Mouse (Mus musculus): ENCODE measurements around the gene Urah. TPM values are rescaled to one million over a fixed set of nuclear protein-coding genes. Genes with fewer than 3 reads are reported as not detected.

Urah gene
- total RNA-seq, 2 experiments from 2014 or later = not detected

DNA sequence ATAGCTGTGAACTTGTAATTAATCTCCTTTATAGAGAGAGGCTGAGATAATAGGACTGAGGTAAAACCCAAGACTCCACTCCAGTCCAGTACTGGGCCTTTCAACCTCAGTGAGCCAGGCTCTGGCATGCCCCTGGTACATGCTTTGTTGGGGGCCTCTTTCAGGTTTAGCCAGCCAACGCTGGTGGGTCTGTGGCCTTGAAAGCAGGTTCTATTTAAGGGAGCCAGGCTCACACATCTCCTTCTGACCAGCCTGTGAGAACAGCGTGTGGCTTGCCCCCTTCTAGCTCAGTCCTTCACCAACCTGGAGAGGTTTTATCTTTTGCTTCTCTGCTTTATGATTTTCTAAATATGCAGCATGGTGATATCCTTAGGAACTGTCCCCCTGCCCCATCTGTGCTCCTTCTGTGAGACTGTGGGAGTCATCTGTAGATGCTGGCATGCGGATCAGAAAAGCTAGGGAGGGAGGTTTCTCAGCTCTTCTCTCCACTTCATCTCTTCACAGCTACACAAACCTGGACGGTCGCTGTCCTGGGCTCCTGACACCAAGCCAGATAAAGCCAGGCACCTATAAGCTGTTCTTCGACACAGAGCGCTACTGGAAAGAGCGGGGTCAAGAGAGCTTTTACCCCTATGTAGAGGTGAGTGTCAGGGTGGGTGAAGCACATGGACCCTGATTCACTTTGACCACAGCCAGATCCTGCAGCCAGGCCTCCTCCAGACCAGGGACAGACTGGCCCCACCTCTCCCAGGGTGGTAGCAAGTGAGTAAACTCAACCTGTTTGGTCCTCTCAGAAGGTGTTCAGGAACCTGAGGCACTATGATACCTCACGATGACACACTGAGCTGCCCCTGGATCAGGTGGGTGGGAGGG lies 1.7 kb downstream of the Urah start:
- no peak for ATAC-seq (replicated peaks; ENCODE audit: poor library complexity, severe bottlenecking)

DNA sequence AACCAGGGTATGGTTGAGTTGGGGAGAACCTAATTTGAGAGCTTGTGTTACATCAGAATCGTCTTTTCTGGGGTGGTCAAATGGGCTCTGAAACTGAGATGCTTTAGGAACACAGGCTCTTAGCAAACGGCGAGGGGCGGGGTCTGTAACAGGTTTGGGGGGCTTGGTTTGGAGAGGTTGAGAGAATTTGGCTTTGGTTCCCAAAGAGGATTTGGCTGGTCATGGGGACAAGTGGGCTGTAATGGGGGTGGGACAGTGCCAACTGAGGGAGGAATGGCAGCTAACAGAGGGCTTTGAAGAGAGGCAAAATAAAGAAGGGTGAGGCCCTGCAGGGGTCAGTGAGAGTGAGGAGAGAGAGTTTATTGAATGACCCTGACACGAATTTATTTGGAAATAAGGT lies 4.7 kb downstream of the Urah start:
- ATAC-seq (replicated peaks; ENCODE audit: poor library complexity, severe bottlenecking) = no peak

DNA sequence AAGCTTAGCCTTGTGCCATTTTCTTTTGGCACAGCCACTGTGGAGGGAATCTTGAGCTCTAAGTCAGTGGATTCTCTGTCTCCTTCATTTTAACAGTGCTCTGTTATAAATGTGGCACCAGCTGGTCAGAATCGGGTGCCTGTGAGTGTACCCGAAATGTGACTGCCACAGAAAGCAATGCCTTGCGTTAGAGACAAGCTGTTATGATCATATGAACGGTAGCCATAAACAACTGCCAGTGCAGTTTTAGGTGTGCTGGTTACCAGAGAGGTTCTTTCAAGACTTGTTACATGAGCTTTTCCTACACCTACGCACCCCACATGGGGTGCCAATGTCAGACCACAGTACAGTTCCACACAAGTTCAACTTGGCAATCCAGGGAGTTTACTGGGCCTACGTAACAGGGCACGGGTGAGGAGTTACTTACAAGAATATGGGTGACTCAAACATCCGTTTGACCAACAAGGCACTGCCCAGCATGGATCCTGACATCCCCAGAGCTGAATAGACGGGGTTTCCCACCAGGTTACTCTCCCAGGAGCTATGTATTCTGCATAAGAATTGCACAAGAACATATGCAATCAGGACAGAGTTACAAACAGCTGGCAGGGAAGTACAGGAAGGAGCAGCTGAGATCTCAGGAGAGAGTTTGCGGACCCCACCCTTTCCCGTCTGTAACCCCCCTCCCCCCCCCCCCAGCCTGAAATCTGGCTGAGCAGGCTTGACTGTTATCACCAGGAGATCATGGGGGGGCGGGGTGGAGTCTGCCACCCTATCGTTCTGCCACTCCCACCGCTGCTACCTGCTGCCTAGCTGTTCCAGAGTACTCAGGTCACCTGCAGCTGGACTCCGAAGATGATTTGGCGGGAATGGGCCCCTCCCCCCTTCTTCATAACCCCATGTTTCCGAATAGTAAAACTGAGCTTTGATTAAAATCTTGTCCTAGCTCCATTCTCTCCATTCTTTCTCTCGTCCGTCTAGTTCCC lies 6.2 kb downstream of the Urah start:
- ATAC-seq (replicated peaks; ENCODE audit: poor library complexity, severe bottlenecking) = no peak

DNA sequence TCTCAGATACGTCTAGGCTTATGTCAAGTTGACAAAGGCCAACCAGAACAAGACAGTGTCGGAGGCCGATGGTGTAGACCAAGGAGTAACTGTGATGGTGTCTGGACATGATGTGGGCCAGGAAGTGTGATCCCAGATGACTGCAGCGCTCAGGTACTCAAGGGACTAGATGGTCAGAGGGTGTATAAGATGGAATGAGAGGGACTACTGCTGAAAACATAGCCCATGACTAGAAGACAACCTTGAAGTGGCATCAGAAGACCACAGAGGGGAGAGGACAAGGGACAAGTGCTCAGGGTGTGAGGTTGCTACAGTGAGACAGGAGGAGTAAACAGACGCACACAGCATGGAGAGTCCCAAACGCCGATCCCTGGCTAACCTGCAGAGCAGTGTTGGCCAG lies 9.0 kb downstream of the Urah start:
- no peak for ATAC-seq (replicated peaks; ENCODE audit: poor library complexity, severe bottlenecking)

DNA sequence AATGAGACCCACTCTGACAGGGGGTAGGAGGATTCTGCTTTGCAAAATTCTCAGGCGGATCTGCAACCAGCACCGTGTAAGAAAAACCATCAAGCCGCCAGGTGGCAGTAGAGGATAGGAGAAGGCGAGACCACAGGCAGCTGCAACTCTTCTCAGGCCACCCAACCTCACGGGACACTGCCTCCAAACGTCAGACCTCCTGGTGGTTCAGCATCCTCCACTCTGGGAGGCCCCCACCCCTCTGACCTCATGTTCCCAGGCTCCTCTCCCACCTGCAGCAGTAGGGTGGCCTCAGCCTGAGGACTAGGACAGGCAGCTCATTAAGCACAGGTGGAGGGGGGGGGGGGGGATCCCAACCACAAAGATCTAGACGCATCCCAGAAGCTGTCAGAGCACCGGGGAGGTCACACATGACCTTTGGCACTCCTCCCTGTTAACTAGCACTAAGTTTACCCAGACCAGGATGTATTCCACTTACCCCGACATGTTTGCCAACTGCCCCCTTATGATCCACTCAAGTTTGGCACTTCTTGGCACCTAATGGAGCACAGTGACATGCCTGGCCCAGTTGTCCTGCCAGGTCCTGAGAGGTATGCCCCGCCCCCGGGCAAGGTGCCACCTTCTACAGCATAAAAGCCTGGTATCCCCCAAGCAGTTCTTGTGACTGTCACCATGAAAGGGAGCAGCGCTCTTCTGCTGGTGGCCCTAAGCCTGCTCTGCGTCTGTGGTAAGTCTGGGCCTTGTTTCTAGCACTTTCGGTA lies 10.3 kb downstream of the Urah start, which contains the start of gene Scgb1c1:
TSS of gene Scgb1c1 (plus strand) at position 643 of the 761 bp plus-strand sequence.
- peak; percentile 91 for ATAC-seq (replicated peaks; ENCODE audit: poor library complexity, severe bottlenecking)

DNA sequence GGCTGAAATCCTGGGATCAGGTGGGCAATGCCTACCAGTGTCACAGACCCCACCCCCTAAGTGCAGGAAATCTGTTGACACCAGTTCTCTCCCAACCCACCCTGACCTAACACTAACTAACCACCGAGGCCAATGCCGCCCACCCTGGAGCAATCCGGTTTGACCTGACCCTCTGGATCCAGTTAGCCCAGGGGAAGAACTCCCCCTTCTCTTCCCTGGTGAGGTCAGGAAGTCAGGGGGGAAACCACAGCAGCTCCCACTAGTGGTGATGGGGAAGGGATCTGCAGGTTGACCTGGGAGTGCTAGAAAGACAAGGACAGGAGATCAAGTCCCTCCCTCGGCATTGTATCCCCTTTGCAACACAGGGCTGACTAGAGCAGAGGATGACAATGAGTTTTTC lies 10.9 kb downstream of the Urah start:
- ATAC-seq (replicated peaks; ENCODE audit: poor library complexity, severe bottlenecking) = no peak

DNA sequence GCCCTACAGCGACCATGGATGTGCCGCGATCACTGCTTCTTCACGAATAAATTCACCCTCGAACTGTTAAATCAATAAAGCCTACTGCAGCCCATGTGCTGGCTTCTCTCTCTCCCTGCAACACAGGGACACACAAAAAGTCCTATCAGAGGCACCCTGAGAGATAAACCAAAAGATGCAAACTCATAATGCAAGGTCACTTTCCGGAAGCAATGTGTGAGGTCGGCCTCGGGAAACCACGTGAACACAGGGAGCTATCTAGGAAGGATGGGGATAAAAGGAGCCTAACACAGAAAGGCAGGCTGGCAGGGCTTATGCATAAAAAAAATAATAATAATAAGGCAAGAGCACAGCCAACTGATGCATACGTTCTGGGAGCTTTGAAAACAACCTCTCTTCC lies 11.9 kb downstream of the Urah start:
- no peak for ATAC-seq (replicated peaks; ENCODE audit: poor library complexity, severe bottlenecking)

DNA sequence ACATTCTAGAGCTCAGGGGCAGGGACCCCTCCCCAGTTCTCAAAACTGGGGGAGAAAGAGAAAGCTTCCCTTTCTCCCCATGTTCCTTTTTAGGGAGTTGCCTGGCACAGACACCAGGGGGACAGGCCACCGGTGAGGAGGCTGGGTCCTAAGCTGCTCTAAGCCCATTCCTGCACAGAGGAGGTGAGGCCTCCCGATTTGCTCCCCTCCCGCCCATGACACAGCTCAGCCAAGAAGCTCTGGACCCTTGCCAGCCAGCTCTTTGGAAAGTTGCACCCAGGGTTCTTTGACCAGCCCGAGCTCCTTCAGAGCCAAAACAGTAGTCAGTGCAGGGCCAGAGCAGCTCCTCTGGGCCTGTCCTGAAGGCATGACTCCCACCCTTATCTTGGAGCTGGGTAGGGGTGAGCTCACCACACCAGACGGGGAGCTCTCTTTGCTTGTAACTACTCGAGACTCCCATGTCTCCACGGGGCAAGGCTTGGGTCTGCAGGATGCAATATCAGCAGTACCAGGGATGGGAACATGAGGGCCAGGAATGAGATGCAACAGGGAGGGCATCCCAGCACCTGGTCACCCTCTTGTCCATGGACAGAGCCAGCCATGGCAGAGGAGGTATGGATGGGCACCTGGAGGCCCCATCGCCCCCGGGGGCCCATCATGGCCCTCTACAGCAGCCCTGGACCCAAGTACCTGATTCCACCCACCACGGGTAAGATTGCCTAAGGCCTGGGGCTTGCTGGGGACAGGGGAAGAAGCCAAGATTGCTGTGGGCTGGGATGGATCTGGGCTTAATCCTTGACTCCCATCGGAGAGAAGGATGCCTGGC lies 13.2 kb downstream of the Urah start, which contains the start of gene Odf3:
TSS of gene Odf3 (plus strand) at position 51 of the 826 bp plus-strand sequence.
- ATAC-seq (replicated peaks; ENCODE audit: poor library complexity, severe bottlenecking) = no peak

DNA sequence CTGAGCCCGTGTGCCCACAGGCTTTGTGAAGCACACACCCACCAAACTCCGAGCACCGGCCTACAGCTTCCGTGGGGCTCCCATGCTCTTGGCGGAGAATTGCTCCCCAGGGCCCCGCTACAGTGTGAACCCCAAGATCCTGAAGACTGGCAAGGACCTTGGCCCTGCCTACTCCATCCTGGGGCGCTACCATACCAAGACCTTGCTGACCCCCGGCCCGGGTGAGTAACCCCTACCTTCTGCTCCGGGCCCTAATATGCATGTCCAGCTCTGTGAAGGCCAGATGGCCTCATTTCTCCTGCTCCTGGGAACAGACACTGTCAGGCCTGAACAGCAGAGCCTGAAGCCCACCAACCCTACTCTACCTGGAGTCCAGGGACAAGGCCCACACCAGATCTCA lies 13.8 kb downstream of the Urah start:
- no peak for ATAC-seq (replicated peaks; ENCODE audit: poor library complexity, severe bottlenecking)

DNA sequence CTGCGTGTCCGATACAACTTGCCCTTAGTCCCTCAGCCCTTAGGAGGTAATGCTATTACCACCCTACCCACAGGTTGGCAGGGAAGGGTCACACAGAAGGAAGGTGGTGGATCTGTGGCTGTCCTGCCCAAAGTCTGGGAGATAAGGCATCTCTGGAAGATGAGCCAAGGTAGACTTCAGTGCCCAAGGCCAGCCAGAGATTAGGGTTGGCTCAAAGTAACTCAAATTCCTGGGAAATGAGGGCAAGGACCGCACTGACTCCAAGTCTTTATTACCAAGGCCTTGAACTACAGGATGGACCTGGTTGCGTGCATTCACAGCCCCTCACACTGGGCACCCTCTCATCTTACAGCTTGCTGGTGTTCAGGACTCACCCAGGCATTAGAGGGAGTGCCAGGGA lies 17.1 kb downstream of the Urah start:
- no peak for ATAC-seq (replicated peaks; ENCODE audit: poor library complexity, severe bottlenecking)

DNA sequence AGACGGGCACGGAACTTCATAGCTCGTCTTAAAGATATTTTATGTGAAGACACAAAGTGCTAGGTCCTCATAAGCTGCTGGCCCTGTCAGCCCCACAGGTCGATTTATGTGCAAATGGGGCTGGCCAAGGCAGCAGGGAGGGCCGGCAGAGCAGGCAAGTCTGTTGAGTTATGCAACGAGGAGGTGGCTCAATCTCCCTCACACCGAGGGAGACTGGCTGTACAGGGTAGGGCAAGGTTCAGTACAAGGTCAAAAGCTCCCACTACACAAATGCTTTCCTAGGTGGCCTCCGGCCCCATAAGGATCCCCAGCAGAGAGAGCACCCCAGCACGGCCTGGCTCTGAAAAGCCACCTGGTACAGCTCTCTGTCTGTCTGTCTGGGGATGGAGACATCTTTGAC lies 18.6 kb downstream of the Urah start:
- no peak for ATAC-seq (replicated peaks; ENCODE audit: poor library complexity, severe bottlenecking)

DNA sequence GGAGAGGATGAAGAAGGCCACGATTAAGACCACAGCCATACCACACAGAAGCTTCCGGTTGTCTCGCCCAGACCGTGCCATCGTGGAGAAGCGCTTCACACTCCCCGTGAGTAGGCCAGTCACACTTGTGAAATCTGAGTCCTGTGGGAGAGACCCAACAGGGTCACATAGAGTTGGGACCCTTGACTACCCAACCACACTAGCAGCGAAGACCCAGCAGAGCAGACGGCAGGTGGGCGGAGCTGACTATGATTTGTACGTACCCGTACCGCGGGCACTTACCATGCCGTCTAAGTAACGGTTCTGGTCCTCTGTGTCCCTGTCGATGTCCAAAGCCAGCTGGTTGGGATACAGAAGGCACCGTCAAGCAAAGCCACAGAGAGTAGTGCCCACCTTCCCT lies 19.7 kb downstream of the Urah start:
- ATAC-seq (replicated peaks; ENCODE audit: poor library complexity, severe bottlenecking) = no peak

DNA sequence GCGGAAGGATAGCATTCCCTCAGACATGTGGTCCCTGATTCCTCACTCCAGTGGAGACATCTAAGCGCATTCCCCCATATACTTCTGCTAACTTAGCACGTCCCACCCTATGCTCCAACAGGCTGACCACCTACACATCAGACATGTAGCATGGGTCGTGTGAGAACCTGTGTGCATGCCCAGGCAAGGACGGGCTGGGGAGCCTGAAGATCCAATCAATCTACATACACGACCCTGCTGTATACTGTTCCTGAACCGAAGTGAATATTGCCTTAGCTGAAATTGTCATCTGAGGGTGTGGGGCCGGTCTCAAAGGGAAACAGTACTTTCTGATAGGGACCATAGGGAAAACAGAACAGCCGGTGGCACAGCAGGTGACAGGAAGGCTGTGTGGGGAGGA lies 20.4 kb downstream of the Urah start:
- no peak for ATAC-seq (replicated peaks; ENCODE audit: poor library complexity, severe bottlenecking)

DNA sequence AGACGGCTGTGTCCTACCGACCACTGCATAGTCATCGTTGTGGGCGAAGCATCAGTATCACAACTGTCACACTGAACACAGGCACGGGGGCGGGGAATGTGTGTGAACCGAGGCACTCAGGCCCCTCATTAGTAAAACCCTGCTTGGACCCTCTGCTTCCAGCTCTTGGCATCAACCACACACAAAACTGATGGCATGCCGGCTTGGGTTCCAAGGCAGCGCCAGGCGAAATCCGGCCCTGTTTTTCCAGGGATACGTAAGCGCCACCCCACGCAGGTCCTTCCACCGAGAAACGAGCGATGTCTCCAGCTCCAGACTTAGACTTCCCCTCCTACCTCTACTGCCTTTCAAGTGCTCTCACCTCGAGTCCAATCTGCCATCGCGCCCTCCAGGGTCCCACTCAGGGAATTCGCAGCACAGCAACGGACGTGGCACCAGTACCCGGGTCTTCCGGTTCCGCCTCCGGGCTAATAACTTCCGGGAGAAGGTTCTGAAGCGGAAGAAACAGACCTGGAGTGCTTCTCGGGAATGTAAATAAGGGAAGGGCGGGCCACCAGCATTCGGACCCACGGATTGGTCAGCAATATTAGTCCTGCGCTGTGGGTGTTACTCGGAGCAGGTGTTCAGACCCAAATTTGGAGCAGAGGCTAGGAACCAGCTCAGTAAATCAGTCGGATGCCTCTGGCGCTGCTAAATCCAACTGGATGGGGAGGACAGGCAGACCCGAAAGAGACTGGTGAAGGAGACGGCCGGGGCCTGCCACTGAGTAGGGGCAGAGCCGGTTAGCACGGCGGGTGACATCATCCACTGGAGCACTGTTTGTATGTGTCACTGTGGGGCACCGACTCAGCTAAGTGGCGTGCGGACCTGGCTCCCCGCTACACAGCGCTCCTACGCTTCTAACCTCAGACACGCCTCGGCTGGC lies 21.3 kb downstream of the Urah start, which contains the start of gene Gm45785:
TSS of gene Gm45785 (minus strand) at position 472 of the 925 bp plus-strand sequence.
- peak; percentile 54 for ATAC-seq (replicated peaks; ENCODE audit: poor library complexity, severe bottlenecking)

DNA sequence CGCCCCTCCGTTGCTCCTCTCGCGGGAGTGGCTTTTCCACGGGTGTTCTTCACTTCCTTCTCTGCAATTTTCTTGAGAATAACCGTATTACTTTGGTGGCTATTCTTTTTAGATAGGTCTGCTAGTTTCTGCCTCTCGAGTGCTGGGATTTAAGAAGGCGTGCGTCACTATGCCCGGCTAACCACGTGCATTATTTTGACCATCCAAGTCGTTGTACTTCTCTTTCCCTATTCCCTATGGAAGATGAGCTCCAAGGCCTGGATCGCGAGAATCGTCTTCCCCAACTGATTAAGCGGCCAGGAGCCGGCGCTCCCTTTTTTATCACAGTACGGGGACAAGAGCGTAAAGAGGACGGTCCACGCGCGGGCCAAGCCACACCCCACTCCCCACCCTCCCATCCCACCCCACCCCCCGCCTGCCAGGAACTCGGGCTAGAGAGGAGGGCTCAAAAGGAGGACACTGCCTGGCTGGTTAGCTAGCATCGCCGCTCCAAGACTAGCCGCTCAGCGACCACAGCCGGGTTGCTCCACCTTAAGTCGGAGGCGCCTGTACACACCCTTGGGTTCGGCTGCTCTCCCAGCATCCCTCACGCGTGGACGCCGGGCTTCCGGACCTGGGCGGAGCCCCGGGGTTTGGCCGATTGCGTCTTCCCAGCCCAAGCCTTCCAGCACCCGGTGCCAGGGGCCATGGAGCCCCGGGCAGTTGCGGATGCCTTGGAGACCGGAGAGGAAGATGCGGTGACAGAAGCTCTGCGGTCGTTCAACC lies 22.1 kb downstream of the Urah start, which contains the start of gene Ric8a:
TSS of gene Ric8a (plus strand) at position 173 of the 765 bp plus-strand sequence.
- peak; percentile 63 for ATAC-seq (replicated peaks; ENCODE audit: poor library complexity, severe bottlenecking)

DNA sequence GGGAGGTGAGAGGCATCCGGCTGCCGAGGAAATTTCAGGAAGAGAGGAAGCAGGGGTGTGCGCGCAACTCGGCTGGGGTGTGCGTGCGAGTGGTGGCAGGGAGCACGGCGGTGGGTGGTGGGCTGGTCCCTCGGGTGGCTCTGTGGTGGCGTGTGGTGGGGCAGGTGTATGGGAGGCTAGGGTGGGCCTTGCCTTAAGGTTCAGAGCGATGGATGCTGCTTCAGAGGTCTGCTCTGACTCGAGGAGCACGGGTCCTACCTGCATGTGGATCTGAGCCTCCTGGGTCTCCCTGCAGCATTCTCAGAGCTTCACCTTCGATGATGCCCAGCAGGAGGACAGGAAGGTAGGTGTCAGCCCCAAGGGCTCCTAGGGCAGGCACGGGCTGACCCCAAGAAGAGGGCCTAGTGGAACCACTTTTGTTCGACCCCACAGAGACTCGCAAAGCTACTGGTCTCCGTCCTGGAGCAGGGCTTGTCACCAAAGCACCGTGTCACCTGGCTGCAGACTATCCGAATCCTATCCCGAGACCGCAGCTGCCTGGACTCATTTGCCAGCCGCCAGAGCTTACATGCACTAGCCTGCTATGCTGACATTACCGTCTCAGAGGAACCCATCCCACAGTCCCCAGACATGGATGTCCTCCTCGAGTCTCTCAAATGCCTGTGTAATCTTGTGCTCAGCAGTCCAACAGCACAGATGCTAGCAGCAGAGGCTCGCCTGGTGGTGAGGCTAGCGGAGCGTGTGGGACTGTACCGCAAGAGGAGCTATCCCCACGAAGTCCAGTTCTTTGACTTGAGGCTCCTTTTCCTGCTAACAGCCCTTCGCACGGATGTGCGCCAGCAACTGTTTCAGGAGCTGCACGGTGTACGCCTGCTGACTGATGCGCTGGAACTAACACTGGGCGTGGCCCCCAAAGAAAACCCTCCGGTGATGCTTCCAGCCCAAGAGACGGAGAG lies 23.0 kb downstream of the Urah start, which contains the start of gene Bet1l:
TSS of gene Bet1l (minus strand) at position 28 of the 956 bp plus-strand sequence.
- ATAC-seq (replicated peaks; ENCODE audit: poor library complexity, severe bottlenecking) = no peak
